Mouse (Mus musculus) layer of hippocampus, postnatal 10 days (tissue): ENCODE measurements at regions not wholly inside any gene's neighbourhood (a gene's known extent, or its start where the extent isn't known, plus 50 kb on each side); places are given as distances from the start of the nearest gene placed in this dataset.

ENCODE experiments used
- DNase-seq, 2 experiments: peaks; one replicate each; pipeline ENCODE4 v3.0.0; 2021; ENCODE audit warnings: low spot score in 2 of 2

DNA sequence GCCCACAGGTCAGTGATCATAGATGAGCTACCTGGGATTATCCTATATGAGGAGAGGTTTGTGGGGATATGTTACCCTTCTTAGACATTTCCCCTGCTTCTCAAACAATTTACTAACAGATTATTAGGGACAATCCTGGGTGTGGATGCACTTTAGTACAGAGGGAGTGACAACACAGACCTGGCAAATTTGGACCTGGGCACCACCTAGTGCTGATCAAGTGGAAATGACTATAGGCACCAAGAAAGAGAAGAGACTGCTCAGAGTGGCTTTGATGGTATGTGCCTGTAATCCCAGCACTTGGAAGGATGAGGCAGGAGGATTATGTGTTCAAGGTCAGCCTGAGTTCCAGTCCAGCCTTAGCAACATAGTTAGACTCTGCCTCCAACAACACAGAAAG lies 51.1 kb upstream of the Gm815 start:
- DNase-seq: peak in 1 of 2 experiments; percentile 24
